Mouse (Mus musculus) CD4-positive, CD25-positive, alpha-beta regulatory T cell (primary cell): ENCODE data around the gene Zfand3. TPM values are rescaled to one million over a fixed set of nuclear protein-coding genes. Genes with fewer than 3 reads are reported as not detected.

Experiments used
- polyA plus RNA-seq: library from polyadenylated mRNA; unstranded; fragments of 100-300 nt; shearing (Covaris generic); gene quantifications from one replicate; pipeline ENCODE4 v1.2.1, GENCODE M21; 2017

The Zfand3 gene
- polyA plus RNA-seq: 24.6 TPM

DNA sequence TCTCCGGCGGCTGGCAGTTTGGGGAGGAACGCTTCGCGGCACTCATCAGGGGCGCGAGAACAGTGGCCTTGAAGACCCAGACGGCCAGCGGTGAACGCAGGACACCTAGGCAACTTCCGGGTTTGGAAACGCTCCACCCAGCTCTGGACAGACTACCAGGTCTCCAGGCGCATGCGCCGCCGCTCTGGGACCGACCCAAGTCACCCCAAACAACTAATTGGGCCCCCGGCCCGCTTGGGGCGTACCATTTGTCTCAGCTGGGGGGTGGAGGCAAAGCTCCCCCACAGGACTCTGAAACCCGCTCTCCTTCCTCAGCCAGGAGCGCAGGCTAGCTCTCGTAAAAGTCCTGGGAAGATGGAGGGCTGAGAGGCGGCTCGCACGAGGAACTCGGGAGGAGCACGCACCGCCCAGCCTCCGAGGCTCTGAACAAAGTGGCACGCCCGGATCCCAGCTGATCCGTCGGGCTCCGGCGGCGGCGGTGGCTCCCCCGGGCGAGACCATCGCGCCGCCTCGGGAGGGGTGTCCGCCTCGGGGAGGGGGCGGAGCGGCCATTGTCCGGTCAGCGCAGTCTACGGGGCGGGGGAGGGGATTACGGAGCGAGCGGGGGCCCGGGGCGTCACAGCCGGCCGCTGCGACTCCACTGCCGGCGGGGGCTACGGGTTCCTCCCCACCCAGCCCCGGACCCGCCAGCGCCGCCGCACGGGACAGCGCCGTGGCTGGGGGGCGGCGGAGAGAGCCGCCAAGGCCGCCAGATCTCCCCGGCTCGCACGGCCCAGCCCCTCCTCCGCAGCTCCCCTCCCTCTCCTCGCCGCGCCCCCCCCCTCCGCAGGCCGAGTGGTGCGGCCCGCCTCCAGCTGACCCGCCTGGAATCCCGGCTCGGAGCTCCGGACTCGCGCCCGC lies at the start of gene Zfand3:
Zfand3 (plus strand) TSS at position 531 of the 900 bp plus-strand sequence.

DNA sequence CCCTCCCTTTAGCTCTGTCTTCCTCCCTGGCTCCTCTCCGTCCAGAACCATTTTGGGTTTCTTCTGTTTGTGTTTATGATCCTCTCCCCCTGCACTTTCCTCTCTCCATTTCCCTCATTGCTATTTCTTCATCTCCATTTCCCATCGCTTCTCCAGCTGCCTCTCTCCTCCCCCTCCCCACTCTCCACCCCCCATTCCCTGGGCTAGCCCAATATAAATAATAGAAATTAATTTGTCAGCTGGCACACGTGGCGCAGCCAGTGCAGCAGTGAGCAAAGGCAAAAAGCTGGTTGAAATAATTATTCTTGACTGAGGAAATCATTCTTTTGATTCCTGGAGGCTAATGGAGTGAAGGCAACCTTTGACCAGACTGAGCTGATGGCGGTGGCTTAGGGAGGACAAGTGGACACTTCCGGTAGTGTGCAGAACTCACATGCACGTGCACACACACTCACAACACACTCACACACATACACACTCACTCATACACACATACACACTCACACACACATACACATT lies 34.4 kb upstream of the Zfand3 start, which contains the start of gene Mdga1:
Mdga1 (minus strand) TSS at position 51 of the 519 bp plus-strand sequence.

Other genes with a start within 250 kb of the Zfand3 start
- gene Mdga1, start 34.6 kb upstream of the Zfand3 start, polyA plus RNA-seq: 0.43 TPM